Mouse (Mus musculus) heart, embryonic 14.5 days (tissue): ENCODE results near the gene Gm4450. TPM values are rescaled to one million over a fixed set of nuclear protein-coding genes. Genes with fewer than 3 reads are reported as not detected.

Experiments used
- ATAC-seq: fragments of 200-750 bp; cut with Nextera tagmentation; 2 replicates; pipeline ENCODE4 v1.8.0; 2017; ENCODE audit warnings: low read depth, moderate TSS enrichment; ENCODE audit not compliant: insufficient number of reproducible peaks, insufficient read depth, low FRiP score
- H3K27ac ChIP-seq, 2 experiments: fragments of 200-500 bp in 1 of 2; fragments of 300-500 bp in 1 of 2; sonication (generic) in 1 of 2; replicated peaks in 1 of 2; 2 replicates each; pipeline ENCODE4 v1.5.1; 2012 to 2014; ENCODE audit warnings: low read depth in 2 of 2, low read length in 2 of 2, control low read depth in 1 of 2, mild to moderate bottlenecking in 1 of 2, mixed read lengths in 1 of 2; ENCODE audit not compliant: control insufficient read depth in 1 of 2, insufficient read depth in 1 of 2
- H3K27me3 ChIP-seq: fragments of 300-500 bp; sonication (generic); 2 replicates; pipeline ENCODE4 v1.6.1; 2014; ENCODE audit warnings: mild to moderate bottlenecking, low read length, control low read depth; ENCODE audit not compliant: control insufficient read depth, insufficient read depth
- H3K36me3 ChIP-seq: fragments of 300-500 bp; sonication (generic); 2 replicates; pipeline ENCODE4 v1.6.1; 2014; ENCODE audit warnings: mild to moderate bottlenecking, control low read depth, low read length, mixed read lengths; ENCODE audit not compliant: control insufficient read depth, insufficient read depth
- H3K4me1 ChIP-seq, 2 experiments: fragments of 200-500 bp in 1 of 2; fragments of 300-500 bp in 1 of 2; sonication (generic) in 1 of 2; 2 replicates each; pipeline ENCODE4 v1.6.1; 2012 to 2014; ENCODE audit warnings: low read length in 2 of 2, control low read depth in 1 of 2, mixed read lengths in 1 of 2; ENCODE audit not compliant: control insufficient read depth in 2 of 2, insufficient read depth in 2 of 2
- H3K4me2 ChIP-seq: fragments of 300-500 bp; sonication (generic); 2 replicates; pipeline ENCODE4 v1.6.1; 2014; ENCODE audit warnings: mild to moderate bottlenecking, low read length
- H3K4me3 ChIP-seq, 2 experiments: fragments of 200-500 bp in 1 of 2; fragments of 300-500 bp in 1 of 2; sonication (generic) in 1 of 2; 2 replicates each; pipeline ENCODE4 v1.5.1; 2012 to 2014; ENCODE audit warnings: low read length in 2 of 2, mild to moderate bottlenecking in 2 of 2, control low read depth in 1 of 2, low read depth in 1 of 2, moderate library complexity in 1 of 2; ENCODE audit not compliant: control insufficient read depth in 1 of 2, insufficient read depth in 1 of 2
- H3K9ac ChIP-seq: fragments of 300-500 bp; sonication (generic); 2 replicates; pipeline ENCODE4 v1.6.1; 2014; ENCODE audit warnings: mild to moderate bottlenecking, low read length
- H3K9me3 ChIP-seq: fragments of 300-500 bp; sonication (generic); 2 replicates; pipeline ENCODE4 v1.6.1; 2016; ENCODE audit warnings: low read length, control low read depth; ENCODE audit not compliant: control insufficient read depth
- WGBS: fragments of 180-500 bp; shearing (Covaris S2); extraction: QIAGEN DNeasy Blood & Tissue Kit; methylation state at CpG from one replicate; pipeline ENCODE4 v1.1.7; 2014; 5-methylcytosine and 5-hydroxymethylcytosine counted together
- polyA plus RNA-seq: library from polyadenylated mRNA; unstranded; fragments of >200 nt; fragmentation: Nextera tagmentation; extraction: Ambion mirVana; gene quantifications from 2 replicates; pipeline ENCODE4 v1.2.1, GENCODE M21; 2014

Gene Gm4450
- polyA plus RNA-seq, 1 experiment from 2014 or later, result not detected

- no peak for ATAC-seq
- H3K9me3 ChIP-seq, result no peaks in the 10 kb centered on the region
- H3K4me3 ChIP-seq, result peak overlapping the region; percentile 59 to 63
- 16% methylated on average over 17 of the region's 17 CpGs for WGBS
- peak overlapping the region; percentile 99 for H3K4me2 ChIP-seq
- H3K9ac ChIP-seq, result peak overlapping the region; percentile 77
- H3K27ac ChIP-seq, result no peak overlapping the region
- H3K36me3 ChIP-seq, result peaks cover 10% of the 10 kb centered on the region
- peaks cover 8 to 16% of the 10 kb centered on the region in 2 experiments for H3K4me1 ChIP-seq
- H3K27me3 ChIP-seq, result peaks cover 8% of the 10 kb centered on the region
Measured at GRCm38 (mm10) chr3:98428449-98428775, 28.5 kb downstream of the Gm4450 start.

- H3K27me3 ChIP-seq, result peaks cover 8% of the 10 kb centered on the region
- H3K27ac ChIP-seq, result no peak overlapping the region
- peak overlapping the region; percentile 77 for H3K9ac ChIP-seq
- H3K9me3 ChIP-seq, result no peaks in the 10 kb centered on the region
- 1% methylated on average over 106 of the region's 110 CpGs for WGBS
- peaks cover 10% of the 10 kb centered on the region for H3K36me3 ChIP-seq
- H3K4me3 ChIP-seq, result peak overlapping the region; percentile 59 to 63
- H3K4me1 ChIP-seq, result peaks cover 8 to 16% of the 10 kb centered on the region in 2 experiments
- peak overlapping the region; percentile 99 for H3K4me2 ChIP-seq
- ATAC-seq, result peak; percentile 93
Measured at GRCm38 (mm10) chr3:98427600-98428448, 29.1 kb downstream of the Gm4450 start.

GRCm38 (mm10) chr3:98427260-98427599 is 29.7 kb downstream of the Gm4450 start:
- Histone ChIP-seq H3K27me3 (peaks cover 8% of the 10 kb centered on the region), H3K27ac (no peak overlapping the region), H3K36me3 (peaks cover 10% of the 10 kb centered on the region), H3K9me3 (no peaks in the 10 kb centered on the region), H3K4me1 (peaks cover 8 to 16% of the 10 kb centered on the region in 2 experiments), H3K4me3 (peak overlapping the region; percentile 59 to 63), H3K9ac (peak overlapping the region; percentile 77), H3K4me2 (peak overlapping the region; percentile 99)
- WGBS, result under 1% methylated on average over 23 of the region's 23 CpGs
- ATAC-seq, result no peak

GRCm38 (mm10) chr3:98426749-98427148 is 30.2 kb downstream of the Gm4450 start:
- Histone ChIP-seq H3K27ac (no peak overlapping the region), H3K36me3 (peaks cover 10% of the 10 kb centered on the region), H3K27me3 (peaks cover 8% of the 10 kb centered on the region), H3K4me3 (peak overlapping the region; percentile 59 to 63; a peak in 3 of 4 replicates), H3K9me3 (no peaks in the 10 kb centered on the region), H3K9ac (peak overlapping the region; percentile 77), H3K4me2 (peak overlapping the region; percentile 99), H3K4me1 (peaks cover 8 to 16% of the 10 kb centered on the region in 2 experiments)
- WGBS, result 59% methylated on average over 5 of the region's 5 CpGs
- no peak for ATAC-seq

GRCm38 (mm10) chr3:98422926-98423325 is 34.0 kb downstream of the Gm4450 start:
- ATAC-seq, result no peak
- 66% methylated on average over 4 of the region's 4 CpGs for WGBS

GRCm38 (mm10) chr3:98419786-98420070 is 37.2 kb downstream of the Gm4450 start:
- H3K4me2 ChIP-seq, result no peak overlapping the region
- H3K4me1 ChIP-seq, result peaks cover 28 to 49% of the 10 kb centered on the region in 2 experiments
- no peak for ATAC-seq
- no peak overlapping the region for H3K27ac ChIP-seq
- H3K36me3 ChIP-seq, result no peaks in the 10 kb centered on the region
- H3K9ac ChIP-seq, result no peak overlapping the region
- H3K4me3 ChIP-seq, result no peak overlapping the region
- H3K9me3 ChIP-seq, result no peaks in the 10 kb centered on the region
- no peaks in the 10 kb centered on the region for H3K27me3 ChIP-seq
- 46% methylated on average over 4 of the region's 4 CpGs for WGBS

More at GRCm38 (mm10) chr3:98422926-98423325, 34.0 kb downstream of the Gm4450 start:
- no peak overlapping the region for H3K4me3 ChIP-seq
- no peak overlapping the region for H3K4me2 ChIP-seq
- no peak overlapping the region for H3K9ac ChIP-seq
- no peaks in the 10 kb centered on the region for H3K27me3 ChIP-seq
- no peak overlapping the region for H3K27ac ChIP-seq
- H3K36me3 ChIP-seq, result peaks cover 10% of the 10 kb centered on the region
- H3K9me3 ChIP-seq, result no peaks in the 10 kb centered on the region
- H3K4me1 ChIP-seq, result peaks cover 8 to 27% of the 10 kb centered on the region in 2 experiments

- Histone ChIP-seq H3K27ac (peak overlapping the region in 1 of 2 experiments; percentile 33; a peak in 1 of 4 replicates), H3K9ac (no peak overlapping the region), H3K4me3 (no peak overlapping the region), H3K9me3 (no peaks in the 10 kb centered on the region), H3K4me1 (peaks cover 29 to 55% of the 10 kb centered on the region in 2 experiments), H3K4me2 (no peak overlapping the region), H3K27me3 (no peaks in the 10 kb centered on the region), H3K36me3 (no peaks in the 10 kb centered on the region)
- 59% methylated on average over 6 of the region's 6 CpGs for WGBS
- no peak for ATAC-seq
Measured at GRCm38 (mm10) chr3:98418991-98419785, 37.7 kb downstream of the Gm4450 start.
